Mouse (Mus musculus) induced T-regulatory cell, adult 2 months (primary cell): ENCODE results near the gene Ddx58.
A peak's percentile ranks its signal among the peaks of the same experiment; 100 is the strongest.

ENCODE experiments used
- DNase-seq: peaks from one replicate; pipeline ENCODE4 v3.0.0-alpha.2; 2012; ENCODE audit warnings: low read depth

The Ddx58 gene

DNA sequence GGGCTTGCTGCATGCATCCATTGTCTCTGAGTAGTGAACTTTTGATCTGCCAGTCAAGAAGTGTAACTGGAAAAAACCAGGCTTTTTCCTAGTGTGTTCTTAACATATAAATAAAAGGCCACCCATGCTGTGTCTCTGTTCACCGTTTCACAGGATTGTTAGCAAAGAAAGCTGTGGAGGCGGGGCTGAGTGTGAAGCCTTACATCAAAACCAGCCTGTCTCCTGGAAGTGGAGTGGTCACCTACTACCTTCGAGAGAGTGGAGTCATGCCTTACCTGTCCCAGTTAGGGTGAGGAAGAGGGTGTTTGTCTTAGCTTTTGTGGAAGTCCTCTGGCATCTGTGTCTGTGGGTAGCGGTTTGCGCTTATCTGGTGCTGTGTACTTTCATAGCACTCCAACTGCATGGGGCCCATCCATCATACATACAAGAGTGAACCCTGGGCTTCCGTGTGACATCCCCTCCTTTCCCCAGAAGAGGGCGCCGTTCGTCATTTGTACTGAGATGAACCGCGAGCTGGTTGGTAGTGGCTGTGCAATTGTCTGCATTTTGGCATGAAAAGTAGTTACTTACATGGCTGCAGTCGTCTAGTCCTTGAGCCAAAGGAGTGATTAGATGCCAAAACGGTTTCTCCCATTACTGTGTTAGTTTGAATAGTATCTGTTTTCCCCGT lies 56.8 kb downstream of the Ddx58 start:
- peak; percentile 76 for DNase-seq

DNA sequence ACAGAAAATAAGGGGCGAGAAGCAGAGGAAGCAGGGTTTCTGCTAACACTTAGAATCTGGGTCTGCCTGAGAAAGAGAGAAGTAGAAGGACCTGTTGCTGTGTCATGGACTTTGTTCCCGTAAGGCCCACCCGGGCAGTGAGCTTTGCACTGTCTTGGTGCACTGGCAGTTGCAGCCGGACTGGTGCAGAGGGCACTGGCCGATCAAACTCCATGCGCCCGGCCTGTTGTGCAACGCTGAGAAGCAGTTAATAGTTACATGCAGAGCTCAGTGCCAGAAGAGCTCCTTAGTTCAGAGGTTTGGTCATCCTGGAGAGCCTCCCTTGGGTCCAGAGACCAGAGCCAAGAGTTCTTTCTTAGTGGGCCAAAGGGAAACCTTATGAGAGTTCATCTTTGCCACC lies 57.9 kb downstream of the Ddx58 start:
- DNase-seq = no peak

DNA sequence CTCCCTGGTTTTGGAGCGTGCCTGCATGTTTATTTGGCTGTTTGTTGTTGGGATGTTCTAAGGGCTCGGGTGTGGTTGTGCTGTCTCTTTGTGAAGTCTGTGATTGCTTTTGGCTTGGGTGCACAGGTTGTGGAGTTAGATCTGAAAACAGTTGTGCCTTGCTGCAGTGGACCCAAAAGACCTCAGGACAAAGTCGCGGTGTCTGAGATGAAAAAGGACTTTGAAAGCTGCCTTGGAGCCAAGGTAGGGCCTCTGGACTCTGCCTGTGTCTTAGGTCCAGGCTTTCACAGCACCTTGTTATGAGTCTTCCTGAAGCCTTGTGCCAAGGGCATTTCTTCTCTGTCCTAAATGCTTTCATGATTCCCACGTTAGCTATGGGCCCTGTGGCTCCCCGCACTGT lies 59.6 kb downstream of the Ddx58 start:
- DNase-seq = no peak

DNA sequence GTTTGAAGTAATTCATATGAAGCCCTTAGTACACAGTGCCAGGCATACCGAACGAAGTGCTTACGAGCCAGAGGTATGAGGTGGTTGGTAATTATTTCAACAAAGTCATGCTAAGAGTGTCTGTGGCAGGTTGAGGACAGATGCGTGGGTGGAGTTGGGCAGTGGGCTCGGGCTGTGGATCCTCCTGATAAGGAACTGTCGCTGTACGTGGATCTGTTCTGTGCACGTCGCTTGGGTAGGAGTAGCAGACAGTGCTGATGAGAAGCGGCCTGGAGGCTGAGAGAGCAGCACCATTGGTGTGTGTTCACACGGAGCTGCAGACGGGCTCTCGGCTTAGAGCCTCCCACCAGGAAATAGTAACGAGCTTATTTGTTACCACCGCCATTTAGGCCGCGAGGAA lies 61.0 kb downstream of the Ddx58 start:
- no peak for DNase-seq

DNA sequence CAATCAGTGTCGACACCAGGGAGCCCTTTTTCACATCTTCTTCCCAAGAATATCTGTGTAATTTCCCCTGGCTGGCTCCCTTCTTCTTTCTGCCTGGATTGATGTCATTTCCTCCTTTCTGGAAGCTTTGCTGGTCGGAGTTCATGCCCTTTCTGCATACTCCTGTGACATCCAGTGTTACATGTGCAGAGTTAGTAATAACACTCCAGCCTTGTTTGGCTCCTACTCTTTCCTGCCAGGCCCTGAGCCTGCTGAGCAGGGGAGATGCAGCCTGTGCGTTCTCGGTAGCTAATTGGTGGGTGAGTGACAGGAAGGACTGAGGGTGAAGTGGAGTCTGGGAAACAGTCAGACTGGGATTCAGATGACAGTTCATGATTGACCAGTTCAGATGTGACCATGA lies 65.3 kb downstream of the Ddx58 start:
- no peak for DNase-seq

DNA sequence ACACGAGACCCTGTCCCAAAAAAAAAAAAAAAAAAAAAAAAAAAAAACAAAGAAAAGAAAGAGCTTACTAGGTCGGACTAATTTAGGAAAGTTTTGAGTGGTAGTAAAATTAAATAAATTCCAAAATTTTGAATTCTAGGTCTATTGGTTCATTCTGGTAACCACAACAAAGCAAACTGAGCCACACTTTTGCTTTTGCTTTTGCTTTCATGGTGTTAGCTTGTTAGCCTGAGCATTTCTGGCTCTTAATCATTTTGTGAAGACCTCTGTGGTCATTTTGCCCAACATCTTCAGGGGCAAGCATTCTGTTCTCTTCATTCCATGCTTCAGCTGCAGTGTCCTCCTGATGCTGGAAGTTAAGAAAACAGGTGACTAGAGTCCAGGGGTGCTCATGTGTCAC lies 67.3 kb downstream of the Ddx58 start:
- peak; percentile 58 for DNase-seq

DNA sequence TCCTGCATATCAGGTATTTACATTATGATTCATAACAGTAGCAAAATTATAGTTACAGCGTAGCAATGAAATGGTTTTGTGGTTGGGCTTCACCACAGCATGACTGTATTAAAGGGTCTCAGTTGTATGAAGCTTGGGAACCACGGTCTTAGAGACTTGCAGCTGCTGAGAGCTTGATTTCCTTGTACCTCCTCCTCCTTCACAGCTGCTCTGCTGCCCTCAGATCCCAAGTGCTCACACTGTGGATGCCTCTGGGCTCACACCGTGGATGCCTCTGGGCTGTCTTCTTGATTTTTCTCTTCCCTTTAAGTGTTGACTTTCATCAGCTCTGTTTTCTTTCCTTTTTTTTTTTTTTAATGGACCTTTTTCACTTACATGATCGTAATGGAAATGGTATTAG lies 68.2 kb downstream of the Ddx58 start:
- DNase-seq = peak; percentile 9

DNA sequence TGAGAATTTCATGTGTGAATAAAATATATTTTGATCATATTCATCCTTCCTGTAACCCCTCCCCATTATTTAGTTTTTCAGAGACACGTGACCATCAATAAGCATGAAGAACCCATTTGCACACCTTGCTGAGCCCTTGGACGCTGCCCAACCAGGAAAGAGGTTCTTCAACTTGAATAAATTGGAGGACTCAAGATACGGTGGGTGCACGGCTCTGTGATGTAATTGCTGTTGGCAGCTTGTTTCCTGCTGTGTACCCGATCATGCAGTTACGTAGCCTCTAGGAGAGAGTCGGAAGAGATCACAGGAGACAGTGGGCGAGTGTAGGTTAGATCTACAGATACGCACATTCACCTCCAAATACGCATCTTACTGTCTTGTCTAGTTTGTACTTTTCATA lies 76.0 kb downstream of the Ddx58 start:
- no peak for DNase-seq

DNA sequence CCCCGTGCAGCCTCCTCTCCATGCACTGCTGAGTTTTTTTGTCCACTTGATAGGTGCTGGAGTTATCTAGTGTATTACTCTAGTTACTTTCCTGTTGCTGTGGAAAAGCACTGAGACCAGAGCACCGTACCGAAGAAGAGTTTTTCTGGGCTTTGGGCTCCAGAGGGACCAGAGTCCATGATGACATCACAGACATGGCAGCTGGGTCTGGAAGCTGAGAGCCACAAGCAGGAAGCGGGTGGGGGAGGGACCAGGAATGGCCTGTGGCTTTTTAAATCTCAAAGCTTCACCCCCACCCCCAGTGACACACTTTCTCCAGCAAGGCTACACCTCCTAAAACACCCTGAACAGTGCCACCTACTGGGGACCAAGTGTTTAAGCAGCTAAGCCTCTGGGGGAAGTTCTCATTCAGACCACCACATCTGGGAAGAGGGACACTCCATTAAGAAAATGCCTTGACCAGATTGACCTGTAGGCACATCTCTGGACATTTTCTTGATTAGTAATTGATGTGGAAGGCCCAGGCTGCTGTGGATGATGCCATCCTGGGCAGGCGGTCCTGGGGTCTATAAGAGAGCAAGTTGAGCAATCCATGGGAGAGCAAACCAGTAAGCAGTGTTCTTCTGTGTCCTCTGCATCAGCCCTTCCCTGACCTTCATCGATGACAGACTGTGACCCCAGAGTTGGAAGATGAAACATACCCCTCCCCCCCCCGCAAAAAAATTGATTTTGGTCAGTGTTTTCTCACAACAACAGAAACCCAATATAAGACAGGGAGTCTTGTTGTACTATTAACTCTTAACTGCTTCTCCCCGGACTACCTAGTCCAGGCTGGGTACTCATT lies 78.8 kb downstream of the Ddx58 start:
- DNase-seq = no peak

DNA sequence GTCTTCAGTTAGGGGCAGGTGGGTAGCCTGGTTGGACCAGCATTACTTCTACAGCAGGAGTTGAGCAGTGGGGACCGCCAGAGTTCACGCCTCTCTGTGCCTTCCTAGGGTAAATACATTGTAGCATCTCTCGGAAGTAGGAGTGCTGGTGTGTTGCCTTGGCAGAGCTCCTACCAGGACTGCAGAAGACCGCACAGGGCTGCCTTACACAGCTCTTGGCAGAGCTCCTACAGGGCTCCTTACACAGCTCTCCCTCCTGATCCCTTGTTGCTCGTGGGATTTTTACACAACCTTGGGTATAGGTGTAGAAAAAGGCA lies 81.4 kb downstream of the Ddx58 start:
- no peak for DNase-seq

DNA sequence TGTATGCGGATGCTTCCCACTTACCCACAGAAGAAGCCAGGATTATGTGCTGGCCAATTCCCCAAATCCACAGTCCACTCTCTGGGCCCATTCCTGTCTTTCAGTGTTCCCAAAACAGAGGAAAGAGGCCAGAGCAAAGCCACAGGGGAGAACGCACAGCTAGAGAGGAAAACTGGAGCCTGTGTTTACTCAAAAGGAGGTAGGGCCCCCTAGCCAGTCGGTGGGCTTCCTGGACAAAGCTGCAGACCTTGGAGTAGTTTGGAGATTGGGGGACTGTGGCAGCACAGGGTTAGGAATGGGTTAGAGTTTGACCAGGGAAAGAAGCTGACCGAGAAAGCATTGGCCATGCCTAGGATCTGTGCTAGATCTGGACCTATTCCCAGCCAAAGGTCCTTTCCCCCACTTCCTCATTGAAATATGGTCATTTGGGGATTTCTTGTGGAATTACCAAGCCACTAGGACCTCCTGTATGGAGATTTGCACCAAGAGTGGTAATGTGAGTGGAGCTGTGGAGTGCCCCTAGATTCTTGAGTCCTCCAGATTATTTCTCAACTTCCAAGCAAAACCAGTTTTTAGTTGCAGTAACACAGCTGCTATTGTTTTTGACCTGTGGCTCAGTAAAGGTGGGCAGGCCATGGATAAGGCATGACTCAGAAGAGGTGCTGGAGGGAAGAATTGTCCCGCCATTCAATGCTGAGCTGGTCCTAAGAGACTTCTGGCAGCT lies 82.0 kb downstream of the Ddx58 start:
- no peak for DNase-seq

DNA sequence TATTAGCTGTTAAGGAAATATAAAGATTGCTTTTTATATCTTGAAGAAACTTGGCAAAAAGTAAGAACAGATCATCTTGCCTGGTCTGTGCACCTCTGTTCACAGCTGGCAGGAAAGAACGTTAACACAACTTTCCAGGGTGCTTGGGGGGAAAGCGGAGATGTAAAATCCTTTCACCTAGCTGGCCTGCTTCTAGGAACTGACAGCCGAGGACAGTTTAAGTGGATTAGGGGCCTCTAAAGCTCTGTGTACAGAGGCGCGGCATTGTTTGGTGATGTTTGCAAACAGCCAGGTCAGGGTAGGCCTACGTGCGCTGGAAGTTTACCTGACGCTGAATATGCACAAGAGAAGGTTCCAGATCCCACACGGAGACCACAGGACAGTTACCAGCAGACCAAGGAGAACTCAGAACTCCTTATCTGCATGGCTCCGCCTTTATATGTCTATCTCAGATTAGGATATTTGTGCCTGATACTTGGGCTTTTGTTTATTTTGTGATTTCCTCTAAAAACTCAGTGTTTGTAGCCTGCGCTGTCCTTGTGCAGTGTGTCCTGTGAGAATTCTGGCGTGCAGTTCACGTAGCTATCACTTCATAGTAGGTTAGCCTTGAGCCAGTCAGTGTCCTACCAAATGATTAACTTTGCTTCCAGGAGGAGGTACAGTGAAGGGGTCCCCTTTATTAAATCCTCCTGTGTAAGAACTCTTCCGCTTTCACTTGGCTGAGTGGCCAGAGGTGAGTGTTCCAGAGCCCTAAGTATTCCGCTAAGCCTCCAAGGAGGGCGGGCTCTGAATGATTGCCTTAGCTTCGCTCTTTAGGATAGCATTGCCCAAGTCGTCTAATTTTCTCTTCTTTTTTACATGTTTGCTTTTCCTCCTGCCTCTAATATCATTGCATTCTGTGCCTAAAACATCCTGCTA lies 82.8 kb downstream of the Ddx58 start:
- DNase-seq = no peak

DNA sequence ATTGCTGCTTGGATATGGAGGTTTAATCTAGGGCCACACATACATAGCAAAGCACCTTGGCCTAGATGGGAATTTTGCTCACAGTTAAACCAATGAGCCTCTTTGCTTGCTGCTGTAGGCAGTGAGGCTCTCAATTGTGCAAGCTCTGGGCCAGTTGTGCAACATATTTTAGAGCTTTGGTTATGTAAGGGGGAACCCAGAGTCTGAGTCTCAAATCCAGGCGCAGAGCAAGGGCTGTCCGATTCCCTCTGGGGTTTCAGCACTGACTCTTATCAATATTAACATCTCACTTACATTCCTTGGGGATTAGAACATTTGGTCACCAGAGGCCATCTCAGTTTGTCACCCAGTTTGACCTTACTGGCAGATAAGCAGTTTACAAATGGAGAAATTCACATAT lies 83.5 kb downstream of the Ddx58 start:
- DNase-seq = no peak

DNA sequence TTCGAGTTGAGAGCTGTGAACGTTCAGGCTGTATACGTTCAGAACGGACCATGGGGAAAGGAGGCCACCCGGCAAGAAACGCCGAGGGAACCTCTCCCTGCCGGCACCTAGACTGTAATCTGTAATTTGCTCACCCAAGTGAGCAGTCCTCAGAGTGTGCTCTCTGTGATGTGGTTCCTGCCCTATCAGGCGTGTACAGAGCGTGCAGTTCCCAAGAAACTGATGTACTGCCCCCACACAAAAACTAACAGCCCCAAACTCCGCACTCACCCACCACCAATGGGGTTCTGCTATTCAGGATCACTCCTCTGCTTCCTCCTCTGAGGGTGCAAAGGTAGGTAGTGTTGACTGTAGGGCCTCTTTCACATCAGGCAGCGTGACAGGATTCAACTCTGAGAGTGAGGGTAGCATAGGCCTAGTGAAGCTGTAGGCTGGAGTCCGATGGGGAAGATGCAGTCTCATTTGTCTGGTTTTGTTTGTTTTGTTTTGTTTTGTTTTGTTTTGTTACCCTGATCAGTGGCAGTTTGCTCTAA lies 84.1 kb downstream of the Ddx58 start:
- no peak for DNase-seq

DNA sequence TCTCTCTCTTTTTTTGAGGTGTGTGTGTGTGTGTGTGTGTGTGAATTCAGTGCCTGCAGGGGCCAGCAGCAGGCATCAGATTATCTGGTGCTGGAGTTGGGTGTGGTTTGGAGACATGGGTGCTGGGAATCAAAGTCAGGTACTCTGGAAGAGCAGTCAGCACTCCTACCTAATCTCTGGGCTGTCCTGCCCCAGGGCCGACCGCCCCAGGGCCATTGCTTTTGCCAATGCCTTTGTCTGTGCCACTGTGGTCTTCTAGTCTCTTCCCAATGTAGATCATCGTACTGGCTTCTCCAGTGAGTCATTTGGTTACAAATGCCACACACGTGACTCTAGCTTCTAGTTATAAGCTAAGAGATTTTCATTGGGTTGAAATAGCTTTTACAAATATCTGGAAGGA lies 84.9 kb downstream of the Ddx58 start:
- DNase-seq = no peak
